Mouse (Mus musculus) urinary bladder, postnatal 10 days (tissue): ENCODE measurements around the gene Tmco1.

Experiments used
- DNase-seq: peaks from one replicate; pipeline ENCODE4 v3.0.0; 2022; ENCODE audit warnings: low spot score

The Tmco1 gene

GRCm38 (mm10) chr1:167284258-167284836, 23.8 kb upstream of the Tmco1 start:
- DNase-seq: no peak

- peak; percentile 64 for DNase-seq
Observed at GRCm38 (mm10) chr1:167284837-167285319, 23.3 kb upstream of the Tmco1 start.

- DNase-seq: no peak
Observed at GRCm38 (mm10) chr1:167285320-167285355, 23.0 kb upstream of the Tmco1 start, which contains the start of gene Uck2. TSS of gene Uck2 (minus strand) at chr1:167285320.

GRCm38 (mm10) chr1:167285356-167285755, 22.8 kb upstream of the Tmco1 start:
- no peak for DNase-seq

GRCm38 (mm10) chr1:167287156-167287555, 21.0 kb upstream of the Tmco1 start:
- DNase-seq: no peak

GRCm38 (mm10) chr1:167288665-167289538, 19.3 kb upstream of the Tmco1 start:
- DNase-seq: no peak

GRCm38 (mm10) chr1:167289567-167290262, 18.5 kb upstream of the Tmco1 start:
- no peak for DNase-seq

- DNase-seq: no peak
Observed at GRCm38 (mm10) chr1:167290263-167290592, 17.9 kb upstream of the Tmco1 start.

GRCm38 (mm10) chr1:167291610-167292009, 16.6 kb upstream of the Tmco1 start:
- no peak for DNase-seq

- DNase-seq: no peak
Observed at GRCm38 (mm10) chr1:167292447-167292846, 15.7 kb upstream of the Tmco1 start.

- no peak for DNase-seq
Observed at GRCm38 (mm10) chr1:167295679-167296402, 12.3 kb upstream of the Tmco1 start.

- DNase-seq: no peak
Observed at GRCm38 (mm10) chr1:167300122-167300521, 8.1 kb upstream of the Tmco1 start.

- DNase-seq: no peak
Observed at GRCm38 (mm10) chr1:167305501-167306137, 2.6 kb upstream of the Tmco1 start.

GRCm38 (mm10) chr1:167306451-167307240, 1.5 kb upstream of the Tmco1 start:
- no peak for DNase-seq

- no peak for DNase-seq
Observed at GRCm38 (mm10) chr1:167307674-167308073, 504 bp upstream of the Tmco1 start.

- no peak for DNase-seq
Observed at GRCm38 (mm10) chr1:167312367-167312766, 4.2 kb downstream of the Tmco1 start.

- DNase-seq: no peak
Observed at GRCm38 (mm10) chr1:167313220-167313619, 5.0 kb downstream of the Tmco1 start.

- no peak for DNase-seq
Observed at GRCm38 (mm10) chr1:167321691-167322090, 13.5 kb downstream of the Tmco1 start.

- DNase-seq: no peak
Observed at GRCm38 (mm10) chr1:167328776-167329175, 20.6 kb downstream of the Tmco1 start.

GRCm38 (mm10) chr1:167331106-167331505, 22.9 kb downstream of the Tmco1 start:
- DNase-seq: no peak

- DNase-seq: no peak
Observed at GRCm38 (mm10) chr1:167336398-167336797, 28.2 kb downstream of the Tmco1 start.
